ENCODE assay signal across 19 mouse cellular contexts in genomic region chr7:101005119-101005518, GRCm38 (mm10). TPM values are rescaled to one million over a fixed set of nuclear protein-coding genes. Genes with fewer than 3 reads are reported as not detected.
DNase-seq lines count a peak whose midpoint lies in the region; ATAC-seq and TF ChIP-seq lines count a peak whose summit lies in the region.
"Had no signal": no experiment of that assay in that cellular context is flagged by ENCODE, and none has a peak within 500 bp of the region (broad histone marks: within the 10 kb centered on the region; RNA-seq: fewer than 3 reads in every experiment).

No protein-coding gene starts in this region.

- H3K4me3 ChIP-seq in hindbrain, postnatal 0 days (ENCODE audit: low read length): no peak overlapping the region
- H3K4me3 ChIP-seq in hindbrain, embryonic 14.5 days (replicated peaks; ENCODE audit: low read length): no peak overlapping the region
- H3K4me3 ChIP-seq in lung, embryonic 16.5 days (ENCODE audit: low read length): no peak overlapping the region
- no peak overlapping the region for H3K4me3 ChIP-seq in lung, postnatal 0 days (ENCODE audit: low read depth, low read length)
- no peak overlapping the region for H3K4me3 ChIP-seq in intestine, postnatal 0 days (ENCODE audit: low read depth, low read length)
- H3K4me3 ChIP-seq: limb, embryonic 15.5 days; liver, embryonic 15.5 days; midbrain, embryonic 12.5 days; myocyte had no signal

- H3K27ac ChIP-seq in hindbrain, postnatal 0 days: no peak overlapping the region
- H3K27ac ChIP-seq in hindbrain, embryonic 14.5 days: no peak overlapping the region
- no peak overlapping the region for H3K27ac ChIP-seq in lung, embryonic 16.5 days (ENCODE audit: low read length)
- H3K27ac ChIP-seq in lung, postnatal 0 days (ENCODE audit: low read length): no peak overlapping the region
- H3K27ac ChIP-seq in intestine, postnatal 0 days (ENCODE audit: low read depth, low read length): no peak overlapping the region
- H3K27ac ChIP-seq: limb, embryonic 15.5 days; liver, embryonic 15.5 days; midbrain, embryonic 12.5 days had no signal

- ATAC-seq in hindbrain, postnatal 0 days: peak; percentile 62; the same call in 1 of the 2 replicates
- ATAC-seq in hindbrain, embryonic 14.5 days (ENCODE audit: low FRiP score): no peak
- peak; percentile 18; the same call in 1 of the 2 replicates for ATAC-seq in lung, embryonic 16.5 days (ENCODE audit: low read depth)
- ATAC-seq in lung, postnatal 0 days: no peak
- ATAC-seq in intestine, postnatal 0 days: peak; percentile 50
- ATAC-seq: forebrain, embryonic 16.5 days had no signal

- TF ChIP-seq EP300 in lung, postnatal 0 days (IDR thresholded peaks at IDR 0.05): no peak

- H3K4me1 ChIP-seq in hindbrain, postnatal 0 days (ENCODE audit: insufficient read depth, low read length): peaks cover 7% of the 10 kb centered on the region; the same call in 1 of the 2 replicates
- H3K4me1 ChIP-seq in hindbrain, embryonic 14.5 days (replicated peaks; ENCODE audit: control insufficient read depth, insufficient read depth, low read length): no peaks in the 10 kb centered on the region
- peaks cover 22% of the 10 kb centered on the region for H3K4me1 ChIP-seq in lung, embryonic 16.5 days (replicated peaks; ENCODE audit: control insufficient read depth, insufficient read depth, low read length)
- H3K4me1 ChIP-seq in lung, postnatal 0 days (ENCODE audit: insufficient read depth, low read depth, low read length): 0 out of 2 replicates have a peak, but pooled peaks cover 3% of the 10 kb centered on the region
- no peaks in the 10 kb centered on the region for H3K4me1 ChIP-seq in intestine, postnatal 0 days (replicated peaks; ENCODE audit: control insufficient read depth, insufficient read depth, low read length)
- H3K4me1 ChIP-seq: midbrain, embryonic 12.5 days had no signal

- no peak overlapping the region for H3K4me2 ChIP-seq in hindbrain, postnatal 0 days (ENCODE audit: low read depth, low read length)
- no peak overlapping the region for H3K4me2 ChIP-seq in hindbrain, embryonic 14.5 days (replicated peaks)
- no peak overlapping the region for H3K4me2 ChIP-seq in lung, embryonic 16.5 days (ENCODE audit: low read depth, low read length)
- H3K4me2 ChIP-seq in lung, postnatal 0 days (replicated peaks; ENCODE audit: low read depth, low read length): no peak overlapping the region
- no peak overlapping the region for H3K4me2 ChIP-seq in intestine, postnatal 0 days (replicated peaks; ENCODE audit: low read depth)
- H3K4me2 ChIP-seq: heart, embryonic 11.5 days; limb, embryonic 15.5 days; liver, embryonic 15.5 days; midbrain, embryonic 12.5 days had no signal

- H3K27me3 ChIP-seq in hindbrain, postnatal 0 days (ENCODE audit: insufficient read depth, low read length): peaks cover 3% of the 10 kb centered on the region; the same call in 1 of the 2 replicates
- peaks cover 19% of the 10 kb centered on the region for H3K27me3 ChIP-seq in hindbrain, embryonic 14.5 days (ENCODE audit: control insufficient read depth, insufficient read depth, low read length)
- no peaks in the 10 kb centered on the region for H3K27me3 ChIP-seq in lung, embryonic 16.5 days (ENCODE audit: control insufficient read depth, insufficient read depth, low read depth, low read length)
- H3K27me3 ChIP-seq in lung, postnatal 0 days (replicated peaks; ENCODE audit: insufficient read depth, low read length): no peaks in the 10 kb centered on the region
- H3K27me3 ChIP-seq in intestine, postnatal 0 days (replicated peaks; ENCODE audit: control insufficient read depth, insufficient read depth, low read length): no peaks in the 10 kb centered on the region

- H3K9ac ChIP-seq in hindbrain, postnatal 0 days (replicated peaks; ENCODE audit: low read length): no peak overlapping the region
- no peak overlapping the region for H3K9ac ChIP-seq in hindbrain, embryonic 14.5 days
- no peak overlapping the region for H3K9ac ChIP-seq in lung, embryonic 16.5 days (ENCODE audit: low read length)
- H3K9ac ChIP-seq in lung, postnatal 0 days (replicated peaks; ENCODE audit: low read depth): no peak overlapping the region
- no peak overlapping the region for H3K9ac ChIP-seq in intestine, postnatal 0 days (ENCODE audit: low read depth, low read length)
- H3K9ac ChIP-seq: limb, embryonic 15.5 days; liver, embryonic 15.5 days; midbrain, embryonic 12.5 days had no signal

- TF ChIP-seq CTCF in hindbrain, postnatal 0 days (IDR thresholded peaks at IDR 0.05; ENCODE audit: low read depth): no peak
- no peak for TF ChIP-seq CTCF in lung, postnatal 0 days (IDR thresholded peaks at IDR 0.05)
- no peak for TF ChIP-seq CTCF in intestine, postnatal 0 days (IDR thresholded peaks at IDR 0.05; ENCODE audit: low read depth)

- DNase-seq in hindbrain, postnatal 0 days (ENCODE audit: low spot score): no peak
- DNase-seq in hindbrain, embryonic 14.5 days (ENCODE audit: low spot score): no peak
- no peak for DNase-seq in lung, postnatal 0 days (ENCODE audit: low spot score)
- DNase-seq in right cerebral cortex, postnatal 10 days (ENCODE audit: low spot score in 2 of 2): peak; percentile 49 to 53
- DNase-seq in right cerebral cortex, postnatal 14 days: no peak
- DNase-seq in cerebellum, postnatal 10 days: no peak
- DNase-seq: adrenal gland, adult 8-10 months; cerebellum, postnatal 14 days; heart, postnatal 10 days; layer of hippocampus, postnatal 36 days; thymus, postnatal 4 days had no signal

- H3K9me3 ChIP-seq in hindbrain, postnatal 0 days (ENCODE audit: low read length): no peaks in the 10 kb centered on the region
- no peaks in the 10 kb centered on the region for H3K9me3 ChIP-seq in hindbrain, embryonic 14.5 days (ENCODE audit: control insufficient read depth, low read length)
- no peaks in the 10 kb centered on the region for H3K9me3 ChIP-seq in lung, embryonic 16.5 days (ENCODE audit: control insufficient read depth, low read length)
- H3K9me3 ChIP-seq in lung, postnatal 0 days (ENCODE audit: low read length): no peaks in the 10 kb centered on the region
- no peaks in the 10 kb centered on the region for H3K9me3 ChIP-seq in intestine, postnatal 0 days (ENCODE audit: control insufficient read depth)
- H3K9me3 ChIP-seq: limb, embryonic 15.5 days; liver, embryonic 15.5 days; midbrain, embryonic 12.5 days had no signal

- WGBS in hindbrain, postnatal 0 days: 44% methylated on average over 4 of the region's 4 CpGs
- WGBS in hindbrain, embryonic 14.5 days: 50% methylated on average over 4 of the region's 4 CpGs
- WGBS in lung, embryonic 16.5 days: 52% methylated on average over 4 of the region's 4 CpGs
- 47% methylated on average over 4 of the region's 4 CpGs for WGBS in lung, postnatal 0 days
- WGBS in intestine, postnatal 0 days: 42% methylated on average over 3 of the region's 4 CpGs

- H3K36me3 ChIP-seq in hindbrain, postnatal 0 days (ENCODE audit: insufficient read depth, low read length): no peaks in the 10 kb centered on the region
- no peaks in the 10 kb centered on the region for H3K36me3 ChIP-seq in hindbrain, embryonic 14.5 days (replicated peaks; ENCODE audit: control insufficient read depth, insufficient read depth)
- no peaks in the 10 kb centered on the region for H3K36me3 ChIP-seq in lung, embryonic 16.5 days (ENCODE audit: control insufficient read depth, insufficient read depth, low read length)
- H3K36me3 ChIP-seq in lung, postnatal 0 days (ENCODE audit: insufficient read depth, low read length): no peaks in the 10 kb centered on the region
- H3K36me3 ChIP-seq in intestine, postnatal 0 days (ENCODE audit: control insufficient read depth, insufficient read depth): no peaks in the 10 kb centered on the region
- H3K36me3 ChIP-seq: limb, embryonic 15.5 days; liver, embryonic 15.5 days; midbrain, embryonic 12.5 days had no signal

RNA-seq across cellular contexts. Expression of gene P2ry2, which starts 7.5 kb away (rescaled TPM):
- total RNA-seq in hindbrain, postnatal 0 days (2014; rRNA removed): 0.07 and 0.52 TPM in 2 replicates
- 0.51 and 0.95 TPM in 2 replicates for polyA plus RNA-seq in hindbrain, postnatal 0 days (2015; fragmentation: Nextera tagmentation; extraction: Ambion mirVana)
- polyA plus RNA-seq in hindbrain, embryonic 14.5 days (2014; fragmentation: Nextera tagmentation; extraction: Ambion mirVana): 0.20 and 0.33 TPM in 2 replicates
- polyA plus RNA-seq in lung, embryonic 16.5 days (2015; fragmentation: Nextera tagmentation; extraction: Ambion mirVana): 4.5 and 4.8 TPM in 2 replicates
- 11.5 and 11.6 TPM in 2 replicates for polyA plus RNA-seq in lung, postnatal 0 days (2015; fragmentation: Nextera tagmentation; extraction: Ambion mirVana)
- 2.0 and 2.6 TPM in 2 replicates for polyA plus RNA-seq in intestine, postnatal 0 days (2015; fragmentation: Nextera tagmentation; extraction: Ambion mirVana)
- polyA plus RNA-seq: forebrain, embryonic 16.5 days had no signal

RNA-seq across cellular contexts. Expression of gene P2ry6, which starts 30.7 kb away (rescaled TPM):
- total RNA-seq in hindbrain, postnatal 0 days (2014; rRNA removed): 1.5 and 3.5 TPM in 2 replicates
- 3.4 and 3.6 TPM in 2 replicates for polyA plus RNA-seq in hindbrain, postnatal 0 days (2015; fragmentation: Nextera tagmentation; extraction: Ambion mirVana)
- polyA plus RNA-seq in hindbrain, embryonic 14.5 days (2014; fragmentation: Nextera tagmentation; extraction: Ambion mirVana): 2.6 and 3.5 TPM in 2 replicates
- polyA plus RNA-seq in lung, embryonic 16.5 days (2015; fragmentation: Nextera tagmentation; extraction: Ambion mirVana): 9.1 and 10.1 TPM in 2 replicates
- 9.9 and 11.2 TPM in 2 replicates for polyA plus RNA-seq in lung, postnatal 0 days (2015; fragmentation: Nextera tagmentation; extraction: Ambion mirVana)
- 5.7 and 7.0 TPM in 2 replicates for polyA plus RNA-seq in intestine, postnatal 0 days (2015; fragmentation: Nextera tagmentation; extraction: Ambion mirVana)

Comparison
In these comparisons a context has a peak if more than half of its experiments do, and no peak if none do; other contexts are left out.
1. ATAC-seq: peak in hindbrain, postnatal 0 days (single experiment), lung, embryonic 16.5 days (single experiment) and intestine, postnatal 0 days (single experiment); none in hindbrain, embryonic 14.5 days (single experiment) and lung, postnatal 0 days (single experiment).
2. DNase-seq: peak in right cerebral cortex, postnatal 10 days (2 of 2); none in hindbrain, postnatal 0 days (single experiment), hindbrain, embryonic 14.5 days (single experiment), lung, postnatal 0 days (single experiment), right cerebral cortex, postnatal 14 days (single experiment) and cerebellum, postnatal 10 days (0 of 2).